Mouse (Mus musculus) CH12.LX (cell line): ENCODE measurements around the gene Klf9.

Source experiments
- CTCF ChIP-seq, 2 experiments: IDR thresholded peaks in 1 of 2; conservative IDR thresholded peaks in 1 of 2; 2 replicates each; pipeline ENCODE4 v1.5.1; 2011 to 2012; ENCODE audit warnings: low read depth in 2 of 2, low read length in 2 of 2, improper control_type of control experiment in 1 of 2, inconsistent platforms in 1 of 2, mild to moderate bottlenecking in 1 of 2, moderate library complexity in 1 of 2
- E2F4 ChIP-seq: IDR thresholded peaks from 2 replicates; pipeline ENCODE4 v1.6.1; 2011; ENCODE audit warnings: low read depth, low read length, improper control_type of control experiment; ENCODE audit not compliant: insufficient replicate concordance
- ELF1 ChIP-seq: IDR thresholded peaks from 2 replicates; pipeline ENCODE4 v1.6.1; 2014; ENCODE audit warnings: low read depth, mild to moderate bottlenecking, inconsistent platforms, low read length, improper control_type of control experiment
- EP300 ChIP-seq: IDR thresholded peaks from 2 replicates; pipeline ENCODE4 v1.6.1; 2011; ENCODE audit warnings: low read length, improper control_type of control experiment
- MAFK ChIP-seq: IDR thresholded peaks from 2 replicates; pipeline ENCODE4 v1.6.1; 2011; ENCODE audit warnings: low read length, improper control_type of control experiment; ENCODE audit not compliant: insufficient replicate concordance
- MXI1 ChIP-seq: IDR thresholded peaks from 2 replicates; pipeline ENCODE4 v1.6.1; 2011; ENCODE audit warnings: mild to moderate bottlenecking, low read depth, low read length, improper control_type of control experiment
- POLR2A ChIP-seq: IDR thresholded peaks from 2 replicates; pipeline ENCODE4 v1.6.1; 2011; ENCODE audit warnings: low read depth, mild to moderate bottlenecking, improper control_type of control experiment, low read length
- TBP ChIP-seq: conservative IDR thresholded peaks from 2 replicates; pipeline ENCODE4 v1.6.1; 2011; ENCODE audit warnings: low read depth, low read length, improper control_type of control experiment
- ZC3H11A ChIP-seq: IDR thresholded peaks from 2 replicates; pipeline ENCODE4 v1.6.1; 2012; ENCODE audit warnings: low read depth, mild to moderate bottlenecking, inconsistent platforms, low read length, improper control_type of control experiment

- TF ChIP-seq POLR2A (no peak), CTCF (conservative IDR thresholded peaks at IDR 0.05 in 1 of 2, IDR thresholded peaks at IDR 0.05 in 1 of 2; ENCODE audit: low read depth in 2 of 2, low read length in 2 of 2) (no peak), EP300 (no peak), MAFK (no peak), MXI1 (no peak), ELF1 (no peak), E2F4 (no peak), ZC3H11A (no peak), TBP (no peak)
Measured at GRCm38 (mm10) chr19:23175090-23175489, 34.1 kb downstream of the Klf9 start.
